ENCODE assay signal across 13 mouse cellular contexts in the genomic region with DNA sequence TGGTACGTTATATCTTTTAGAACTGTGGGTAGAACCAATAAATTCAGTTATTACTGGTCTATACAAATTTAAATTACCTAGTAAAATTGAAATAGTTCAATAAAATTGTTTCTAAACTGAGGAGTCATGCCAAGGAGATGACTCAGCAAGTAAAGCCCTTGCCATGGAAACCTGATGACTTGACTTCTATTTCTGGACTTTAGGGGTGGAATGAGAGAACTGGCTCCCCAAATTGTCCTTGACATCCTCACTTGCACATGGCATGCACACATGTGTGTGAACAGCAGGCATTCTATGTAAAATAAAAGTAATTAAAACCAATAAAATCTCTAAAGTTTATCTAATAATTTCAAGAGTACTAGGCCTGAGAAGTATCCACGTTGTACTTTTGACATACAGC.
DNase-seq lines count a peak whose midpoint lies in the region; TF ChIP-seq lines count a peak whose summit lies in the region.
"Had no signal": no experiment of that assay in that cellular context is flagged by ENCODE, and none has a peak within 500 bp of the region (broad histone marks: within the 10 kb centered on the region; RNA-seq: fewer than 3 reads in every experiment).

No protein-coding gene starts in this region.

- TF ChIP-seq CTCF in gastrocnemius, adult 2 months (IDR thresholded peaks at IDR 0.05) = no peak
- no peak for TF ChIP-seq CTCF in liver, adult 2 months (IDR thresholded peaks at IDR 0.05; ENCODE audit: low read depth, low read length)

- 56% methylated on average over 2 of the region's 2 CpGs for WGBS in liver, adult 2 months

- no peak overlapping the region for H3ac ChIP-seq in myocyte (ENCODE audit: control insufficient read depth, insufficient read length)

- peaks cover 4% of the 10 kb centered on the region for H3K4me1 ChIP-seq in liver, adult 2 months (ENCODE audit: control insufficient read depth, insufficient read depth, low read length)
- H3K4me1 ChIP-seq: hindbrain, embryonic 12.5 days; lung, embryonic 15.5 days had no signal

- H3K36me3 ChIP-seq in liver, adult 2 months (ENCODE audit: control insufficient read depth, insufficient read depth, low read length) = no peaks in the 10 kb centered on the region
- H3K36me3 ChIP-seq in myocyte (ENCODE audit: control insufficient read depth, insufficient read depth) = no peaks in the 10 kb centered on the region
- H3K36me3 ChIP-seq: heart, embryonic 10.5 days; hindbrain, embryonic 12.5 days; lung, embryonic 15.5 days had no signal

- no peaks in the 10 kb centered on the region for H3K27me3 ChIP-seq in liver, adult 2 months (ENCODE audit: control insufficient read depth, insufficient read depth, low read length)
- no peaks in the 10 kb centered on the region for H3K27me3 ChIP-seq in myocyte (ENCODE audit: control insufficient read depth, insufficient read depth, insufficient read length)
- H3K27me3 ChIP-seq: hindbrain, embryonic 12.5 days; lung, embryonic 15.5 days; megakaryocyte, embryonic 14.5 days had no signal

- H3K27ac ChIP-seq in gastrocnemius, adult 2 months = peak overlapping the region; percentile 75
- no peak overlapping the region for H3K27ac ChIP-seq in liver, adult 2 months (replicated peaks; ENCODE audit: insufficient read depth, low read depth, low read length)
- H3K27ac ChIP-seq: heart, embryonic 10.5 days; hindbrain, embryonic 12.5 days; lung, embryonic 15.5 days had no signal

- DNase-seq in gastrocnemius, adult 2 months = peak; percentile 17
- no peak for DNase-seq in gastrocnemius, adult 8-10 months (ENCODE audit: low spot score in 2 of 2)
- DNase-seq in liver, adult 2 months (ENCODE audit: extremely low read depth, low read depth, low spot score) = peak; percentile 54
- DNase-seq in liver = no peak
- peak; percentile 18 for DNase-seq in adrenal gland, postnatal 10 days
- no peak for DNase-seq in spleen, postnatal 14 days (ENCODE audit: low spot score in 2 of 2)
- no peak for DNase-seq in cerebellum, postnatal 10 days
- DNase-seq: kidney, postnatal 10 days had no signal

- intact Hi-C loops in gastrocnemius, adult 2 months (cut with DNase I) = no loop called here

- TF ChIP-seq POLR2A in liver, adult 2 months (IDR thresholded peaks at IDR 0.05; ENCODE audit: extremely low read depth, insufficient read depth, low read length) = no peak
- TF ChIP-seq POLR2A in myocyte (IDR thresholded peaks at IDR 0.05; ENCODE audit: insufficient read length, low read depth) = no peak

- peak overlapping the region; percentile 36 for H3K4me2 ChIP-seq in myocyte (ENCODE audit: low read depth)
- H3K4me2 ChIP-seq: hindbrain, embryonic 12.5 days; lung, embryonic 15.5 days had no signal

- peaks cover 8% of the 10 kb centered on the region; the same call in 1 of the 2 replicates for H3K79me2 ChIP-seq in liver, adult 2 months (ENCODE audit: control insufficient read depth, insufficient read depth, low read length)
- H3K79me2 ChIP-seq in myocyte (ENCODE audit: control insufficient read depth, insufficient read depth) = peaks cover 90% of the 10 kb centered on the region

- no peak overlapping the region for H3K4me3 ChIP-seq in gastrocnemius, adult 2 months
- H3K4me3 ChIP-seq in liver, adult 2 months (ENCODE audit: insufficient read depth, low read depth, low read length) = no peak overlapping the region
- no peak overlapping the region for H3K4me3 ChIP-seq in myocyte
- H3K4me3 ChIP-seq: heart, embryonic 10.5 days; hindbrain, embryonic 12.5 days; lung, embryonic 15.5 days; megakaryocyte, embryonic 14.5 days had no signal

- no peak overlapping the region for H3K9ac ChIP-seq in liver, adult 2 months (ENCODE audit: low read depth, low read length)
- H3K9ac ChIP-seq: hindbrain, embryonic 12.5 days; lung, embryonic 15.5 days had no signal

TF ChIP-seq in myocyte, 11 proteins besides CTCF, POLR2A, EP300 and RAD21:
- no peak for TF ChIP-seq POLR2AphosphoS2 (IDR thresholded peaks at IDR 0.05; ENCODE audit: insufficient read length, low read depth)
- no peak for TF ChIP-seq CEBPB (IDR thresholded peaks at IDR 0.05; ENCODE audit: insufficient read depth, poor library complexity, severe bottlenecking)
- no peak for TF ChIP-seq TCF12 (IDR thresholded peaks at IDR 0.05; ENCODE audit: insufficient read depth, poor library complexity, severe bottlenecking)
- TF ChIP-seq E2F4 (IDR thresholded peaks at IDR 0.05; ENCODE audit: insufficient read depth) = no peak
- TF ChIP-seq MAX (IDR thresholded peaks at IDR 0.05; ENCODE audit: low read depth) = no peak
- no peak for TF ChIP-seq REST (IDR thresholded peaks at IDR 0.05; ENCODE audit: insufficient read depth, insufficient read length)
- no peak for TF ChIP-seq TCF3 (IDR thresholded peaks at IDR 0.05; ENCODE audit: insufficient read length, low read depth)
- no peak for TF ChIP-seq USF1 (IDR thresholded peaks at IDR 0.05; ENCODE audit: low read depth)
- TF ChIP-seq SRF (IDR thresholded peaks at IDR 0.05; ENCODE audit: control insufficient read depth, insufficient read length, low read depth) = no peak
- TF ChIP-seq MYOD1 (IDR thresholded peaks at IDR 0.05; ENCODE audit: control insufficient read depth in 1 of 3, insufficient read length in 2 of 3, low read depth in 2 of 3) = no peak
- no peak for TF ChIP-seq MYOG (IDR thresholded peaks at IDR 0.05; ENCODE audit: control insufficient read depth in 1 of 3, insufficient read depth in 1 of 3, insufficient read length in 2 of 3, low read depth in 2 of 3)

Comparison
In these comparisons a context has a peak if more than half of its experiments do, and no peak if none do; other contexts are left out.
1. DNase-seq: peak in gastrocnemius, adult 2 months (single experiment), liver, adult 2 months (single experiment) and adrenal gland, postnatal 10 days (single experiment); none in gastrocnemius, adult 8-10 months (0 of 2), liver (single experiment), spleen, postnatal 14 days (0 of 2) and cerebellum, postnatal 10 days (0 of 2).